Mouse (Mus musculus) ES-Bruce4 (cell line): ENCODE results near the gene Aaas.

Source experiments
- CTCF ChIP-seq: IDR thresholded peaks from one replicate; pipeline ENCODE4 v1.8.1; 2011; ENCODE audit warnings: low read depth, low read length
- EP300 ChIP-seq: IDR thresholded peaks from 2 replicates; pipeline ENCODE4 v1.6.1; 2011; ENCODE audit warnings: low read depth, low read length; ENCODE audit not compliant: insufficient read depth
- POLR2A ChIP-seq: IDR thresholded peaks from one replicate; pipeline ENCODE4 v1.8.1; 2011; ENCODE audit warnings: low read length; ENCODE audit not compliant: insufficient read depth

GRCm38 (mm10) chr15:102377810-102378262, 27.3 kb upstream of the Aaas start:
- TF ChIP-seq CTCF (no peak), EP300 (no peak), POLR2A (no peak)
